Mouse (Mus musculus): ENCODE results near the gene Ldha. TPM values are rescaled to one million over a fixed set of nuclear protein-coding genes. Genes with fewer than 3 reads are reported as not detected.

The Ldha gene
- polyA plus RNA-seq, 1 experiment: 332 TPM

DNA sequence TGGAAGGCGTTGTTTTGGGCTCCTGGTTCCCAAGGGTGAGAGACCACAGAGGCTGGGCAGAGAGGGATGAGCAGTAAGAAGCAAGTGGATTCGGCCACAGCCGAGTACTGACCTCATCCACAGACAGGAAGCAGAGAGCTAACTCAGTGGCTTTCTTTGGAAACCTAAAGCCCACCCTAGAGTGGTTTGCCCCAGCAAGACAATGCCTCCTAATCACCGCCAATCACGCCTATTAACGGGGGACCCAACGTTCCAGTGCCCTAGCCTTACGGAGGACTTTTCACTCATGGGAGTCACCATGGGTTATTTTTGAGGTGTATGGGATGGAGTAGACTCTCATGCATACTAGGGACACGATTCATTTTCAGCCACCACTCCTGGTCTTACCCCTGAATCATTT, 12.1 kb downstream of the Ldha start:
- 84% methylated on average over 9 of the region's 9 CpGs for WGBS
- TF ChIP-seq CTCF (IDR thresholded peaks at IDR 0.05; ENCODE audit: control insufficient read depth, insufficient read depth, low read length) (no peak), POLR2A (IDR thresholded peaks at IDR 0.05; ENCODE audit: borderline replicate concordance, control insufficient read depth, low read depth, low read length) (no peak)
- Histone ChIP-seq H3K27ac (ENCODE audit: control insufficient read depth, insufficient read depth, low read depth, low read length, poor library complexity) (no peak overlapping the region), H3K4me1 (ENCODE audit: control insufficient read depth, insufficient read depth, low read length) (no peaks in the 10 kb centered on the region), H3K4me3 (replicated peaks; ENCODE audit: control insufficient read depth, low read depth, low read length) (no peak overlapping the region)

DNA sequence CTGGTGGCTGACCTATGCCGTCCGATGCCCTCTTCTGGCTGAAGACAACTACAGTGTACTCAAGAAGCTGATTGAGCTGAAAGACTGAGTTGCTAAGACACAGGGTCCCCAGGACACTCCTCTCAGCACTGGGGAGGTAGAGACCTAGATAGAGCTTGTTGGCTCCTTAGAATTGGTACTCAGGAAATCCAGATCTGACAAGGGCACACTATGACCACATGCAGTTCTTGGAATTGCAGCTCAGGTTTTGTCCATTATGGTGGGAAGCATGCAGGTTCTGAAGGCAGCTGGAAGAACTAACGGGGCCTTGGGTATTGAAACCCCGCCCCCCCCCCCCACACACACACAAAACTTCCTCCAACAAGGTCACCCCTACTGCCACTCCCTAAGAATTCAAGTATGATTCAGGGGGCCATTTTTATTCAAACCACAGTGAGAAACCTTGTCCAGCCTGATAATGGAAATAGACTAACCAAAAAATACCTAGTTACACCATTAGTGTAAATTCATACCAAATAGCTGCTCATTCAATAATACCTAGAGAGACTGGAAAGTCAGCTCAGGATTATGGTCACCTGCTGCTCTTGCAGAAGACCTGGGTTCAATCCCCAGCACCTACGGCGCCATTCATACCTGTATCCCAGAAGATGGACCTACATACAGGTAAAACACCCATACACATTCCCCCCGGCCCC, 14.7 kb downstream of the Ldha start:
- 77% methylated on average over 7 of the region's 7 CpGs for WGBS
- no peak overlapping the region for H3K4me3 ChIP-seq (replicated peaks; ENCODE audit: control insufficient read depth, low read depth, low read length)
- H3K27ac ChIP-seq (ENCODE audit: control insufficient read depth, insufficient read depth, low read depth, low read length, poor library complexity): no peak overlapping the region
- TF ChIP-seq POLR2A (IDR thresholded peaks at IDR 0.05; ENCODE audit: borderline replicate concordance, control insufficient read depth, low read depth, low read length) (no peak), CTCF (IDR thresholded peaks at IDR 0.05; ENCODE audit: control insufficient read depth, insufficient read depth, low read length) (no peak)
- H3K4me1 ChIP-seq (ENCODE audit: control insufficient read depth, insufficient read depth, low read length): no peaks in the 10 kb centered on the region

DNA sequence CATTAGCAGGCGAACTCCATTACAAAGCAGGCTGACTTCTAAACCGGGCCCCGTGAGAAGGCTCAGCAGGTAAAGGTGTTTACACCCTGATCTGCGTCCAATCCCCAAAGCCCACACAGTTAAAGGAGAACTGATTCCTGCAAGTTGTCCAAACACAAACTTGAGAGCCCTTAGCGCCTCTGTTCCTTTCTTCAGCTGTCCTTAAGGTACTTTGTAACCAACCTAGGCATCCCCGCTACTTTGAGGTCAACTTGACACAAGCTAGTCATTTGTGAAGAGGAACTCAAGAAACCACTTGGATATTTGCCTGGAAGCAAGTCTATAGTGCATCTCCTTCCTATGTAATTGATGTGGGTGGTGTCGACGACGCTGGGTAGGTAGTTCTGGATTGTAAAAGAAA, 16.2 kb downstream of the Ldha start:
- no peak overlapping the region for H3K27ac ChIP-seq (ENCODE audit: control insufficient read depth, insufficient read depth, low read depth, low read length, poor library complexity)
- no peak for TF ChIP-seq POLR2A (IDR thresholded peaks at IDR 0.05; ENCODE audit: borderline replicate concordance, control insufficient read depth, low read depth, low read length)
- no peak for TF ChIP-seq CTCF (IDR thresholded peaks at IDR 0.05; ENCODE audit: control insufficient read depth, insufficient read depth, low read length)
- WGBS: 59% methylated on average over 9 of the region's 9 CpGs
- no peaks in the 10 kb centered on the region for H3K4me1 ChIP-seq (ENCODE audit: control insufficient read depth, insufficient read depth, low read length)
- no peak overlapping the region for H3K4me3 ChIP-seq (replicated peaks; ENCODE audit: control insufficient read depth, low read depth, low read length)

DNA sequence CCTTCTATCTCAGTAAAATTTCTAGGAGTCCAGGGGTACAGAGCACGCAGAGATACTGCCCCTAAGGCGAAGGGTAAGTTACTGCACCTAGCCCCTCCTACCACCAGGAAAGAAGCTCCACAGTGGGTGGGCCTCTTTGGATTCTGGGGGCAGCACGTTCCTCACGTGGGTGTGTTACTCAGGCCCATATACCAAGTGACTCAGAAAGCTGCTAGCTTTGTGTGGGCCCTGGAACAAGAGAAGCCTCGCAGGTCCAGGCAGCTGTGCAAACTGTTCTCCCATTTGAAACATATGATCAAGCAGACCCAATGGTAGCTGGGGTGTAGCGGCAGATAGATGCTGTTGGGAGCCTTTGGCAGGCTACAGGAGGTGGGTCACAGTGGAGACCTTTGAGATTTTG, 17.8 kb downstream of the Ldha start:
- Histone ChIP-seq H3K27ac (ENCODE audit: control insufficient read depth, insufficient read depth, low read depth, low read length, poor library complexity) (no peak overlapping the region), H3K4me3 (replicated peaks; ENCODE audit: control insufficient read depth, low read depth, low read length) (no peak overlapping the region), H3K4me1 (ENCODE audit: control insufficient read depth, insufficient read depth, low read length) (no peaks in the 10 kb centered on the region)
- 87% methylated on average over 6 of the region's 6 CpGs for WGBS
- TF ChIP-seq POLR2A (IDR thresholded peaks at IDR 0.05; ENCODE audit: borderline replicate concordance, control insufficient read depth, low read depth, low read length) (no peak), CTCF (IDR thresholded peaks at IDR 0.05; ENCODE audit: control insufficient read depth, insufficient read depth, low read length) (no peak)

DNA sequence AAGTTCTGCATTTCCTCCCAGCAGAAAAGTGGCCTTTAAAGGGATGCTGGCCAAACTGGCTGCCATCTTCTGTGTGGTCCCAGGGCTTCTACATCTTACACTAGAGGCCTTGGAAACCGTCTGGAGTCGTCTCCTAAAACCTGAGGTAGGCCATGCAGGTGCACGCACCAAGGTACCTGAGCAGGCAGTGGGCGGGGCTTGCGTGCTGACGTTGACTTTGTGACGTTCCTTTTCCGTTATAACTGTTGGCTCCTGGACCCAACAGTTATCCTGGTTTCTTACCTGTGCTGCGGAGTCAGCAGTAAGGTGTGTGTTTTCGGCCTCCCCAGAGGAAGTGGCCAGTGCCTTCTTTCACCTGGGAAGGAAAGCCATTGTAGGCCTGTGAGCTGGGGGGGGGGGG, 19.7 kb downstream of the Ldha start, which contains the start of gene Ldhc:
Gene Ldhc, plus strand, starts transcription at position 208 of the 400 bp plus-strand sequence.
- no peaks in the 10 kb centered on the region for H3K4me1 ChIP-seq (ENCODE audit: control insufficient read depth, insufficient read depth, low read length)
- 73% methylated on average over 10 of the region's 10 CpGs for WGBS

DNA sequence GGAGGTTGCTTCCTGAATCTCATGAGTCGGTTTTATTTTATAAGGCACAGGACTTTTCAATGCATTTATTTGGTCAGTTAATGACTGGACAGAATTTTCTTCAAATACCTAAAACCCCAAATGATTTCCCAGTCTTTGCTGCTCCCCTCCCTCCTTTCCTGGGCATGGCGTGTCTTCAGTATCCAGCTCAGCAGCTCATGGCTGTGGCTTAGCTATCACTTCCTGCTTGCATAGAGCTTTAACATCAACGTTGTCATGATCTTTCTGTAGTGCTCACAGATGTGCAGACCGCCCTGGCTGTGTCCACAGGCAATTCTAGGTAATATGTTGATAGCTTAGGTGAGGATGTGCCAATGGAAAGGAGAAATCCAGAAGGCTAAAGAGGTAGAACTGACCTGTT, 30.7 kb downstream of the Ldha start:
- Histone ChIP-seq H3K4me1 (ENCODE audit: control insufficient read depth, insufficient read depth, low read length) (no peaks in the 10 kb centered on the region; the same call in 1 of the 2 replicates), H3K27ac (ENCODE audit: control insufficient read depth, insufficient read depth, low read depth, low read length, poor library complexity) (no peak overlapping the region), H3K4me3 (replicated peaks; ENCODE audit: control insufficient read depth, low read depth, low read length) (no peak overlapping the region)
- TF ChIP-seq CTCF (IDR thresholded peaks at IDR 0.05; ENCODE audit: control insufficient read depth, insufficient read depth, low read length) (no peak), POLR2A (IDR thresholded peaks at IDR 0.05; ENCODE audit: borderline replicate concordance, control insufficient read depth, low read depth, low read length) (no peak)
- WGBS: 7% methylated on average over 4 of the region's 4 CpGs

More for the DNA sequence above, 19.7 kb downstream of the Ldha start, which contains the start of gene Ldhc:
- Histone ChIP-seq H3K27ac (ENCODE audit: control insufficient read depth, insufficient read depth, low read depth, low read length, poor library complexity) (no peak within 1 kb of the TSS), H3K4me3 (replicated peaks; ENCODE audit: control insufficient read depth, low read depth, low read length) (no peak within 1 kb of the TSS)
- TF ChIP-seq CTCF (IDR thresholded peaks at IDR 0.05; ENCODE audit: control insufficient read depth, insufficient read depth, low read length): no peak

DNA sequence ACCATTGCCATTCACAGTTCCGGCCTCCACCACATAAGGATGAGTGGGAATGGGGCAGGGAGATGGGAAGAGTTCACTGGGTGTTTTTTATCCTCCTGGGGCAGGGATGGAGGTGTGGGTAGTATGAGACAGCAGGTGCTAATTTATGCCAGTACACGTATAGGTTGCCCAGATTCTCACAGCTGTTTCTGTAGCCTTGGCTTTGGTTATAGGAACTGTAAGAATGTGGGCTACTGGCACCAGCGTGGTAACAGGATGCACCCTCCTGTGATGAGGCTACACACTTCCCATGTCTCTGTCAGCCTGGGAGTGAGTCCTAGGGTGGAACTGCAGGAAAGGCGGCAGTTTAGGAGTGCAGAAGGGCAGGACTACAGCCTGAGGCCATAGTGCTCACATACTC, 35.6 kb downstream of the Ldha start:
- 44% methylated on average over 4 of the region's 4 CpGs for WGBS
- H3K27ac ChIP-seq (ENCODE audit: control insufficient read depth, insufficient read depth, low read depth, low read length, poor library complexity): no peak overlapping the region
- H3K4me3 ChIP-seq (replicated peaks; ENCODE audit: control insufficient read depth, low read depth, low read length): no peak overlapping the region
- peaks cover 1% of the 10 kb centered on the region; the same call in 1 of the 2 replicates for H3K4me1 ChIP-seq (ENCODE audit: control insufficient read depth, insufficient read depth, low read length)
- TF ChIP-seq POLR2A (IDR thresholded peaks at IDR 0.05; ENCODE audit: borderline replicate concordance, control insufficient read depth, low read depth, low read length): no peak
- no peak for TF ChIP-seq CTCF (IDR thresholded peaks at IDR 0.05; ENCODE audit: control insufficient read depth, insufficient read depth, low read length)

DNA sequence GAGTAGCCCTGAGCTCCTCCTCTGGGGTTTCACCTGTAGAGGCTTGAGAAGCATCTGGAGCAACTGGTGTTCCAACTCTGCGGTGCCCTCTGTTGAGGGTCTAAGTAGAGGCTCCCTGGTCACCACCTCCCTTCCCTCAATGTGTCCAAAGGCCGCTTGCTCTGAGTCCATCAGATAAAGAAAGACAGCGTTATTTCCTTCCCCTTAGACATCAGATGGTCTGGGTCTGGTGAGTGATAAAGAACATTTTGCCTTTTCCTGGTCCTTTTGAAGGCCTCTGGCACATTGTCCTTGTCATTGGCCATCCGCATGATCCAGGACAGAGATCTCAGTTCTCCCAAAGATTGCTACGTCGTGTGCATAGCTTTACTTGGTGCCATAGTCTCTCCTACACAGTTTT, 36.0 kb downstream of the Ldha start:
- no peak overlapping the region for H3K4me3 ChIP-seq (replicated peaks; ENCODE audit: control insufficient read depth, low read depth, low read length)
- H3K4me1 ChIP-seq (ENCODE audit: control insufficient read depth, insufficient read depth, low read length): peaks cover 1% of the 10 kb centered on the region; the same call in 1 of the 2 replicates
- 40% methylated on average over 6 of the region's 6 CpGs for WGBS
- TF ChIP-seq CTCF (IDR thresholded peaks at IDR 0.05; ENCODE audit: control insufficient read depth, insufficient read depth, low read length): no peak
- TF ChIP-seq POLR2A (IDR thresholded peaks at IDR 0.05; ENCODE audit: borderline replicate concordance, control insufficient read depth, low read depth, low read length): no peak
- H3K27ac ChIP-seq (ENCODE audit: control insufficient read depth, insufficient read depth, low read depth, low read length, poor library complexity): no peak overlapping the region

DNA sequence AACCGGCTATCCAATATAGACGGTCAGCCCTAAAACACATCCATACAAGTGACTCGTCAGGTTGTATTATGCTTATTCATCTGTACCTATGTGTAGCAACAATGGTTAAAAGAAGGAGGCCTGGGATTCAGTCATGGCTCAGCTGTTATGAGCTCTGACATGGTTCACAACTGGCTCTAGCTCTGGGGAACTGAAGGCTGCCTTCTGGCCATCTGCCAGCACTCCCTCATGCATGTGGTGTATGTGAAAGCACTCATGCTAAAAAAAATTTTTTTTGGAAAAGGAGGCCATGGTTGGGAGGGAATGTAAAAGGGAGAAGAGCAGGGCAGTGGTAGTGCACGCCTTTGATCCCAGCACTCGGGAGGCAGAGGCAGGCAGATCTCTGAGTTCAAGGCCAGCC, 38.6 kb downstream of the Ldha start:
- TF ChIP-seq CTCF (IDR thresholded peaks at IDR 0.05; ENCODE audit: control insufficient read depth, insufficient read depth, low read length) (no peak), POLR2A (IDR thresholded peaks at IDR 0.05; ENCODE audit: borderline replicate concordance, control insufficient read depth, low read depth, low read length) (no peak)
- 89% methylated on average over 5 of the region's 5 CpGs for WGBS
- Histone ChIP-seq H3K4me1 (ENCODE audit: control insufficient read depth, insufficient read depth, low read length) (peaks cover 1% of the 10 kb centered on the region; the same call in 1 of the 2 replicates), H3K4me3 (replicated peaks; ENCODE audit: control insufficient read depth, low read depth, low read length) (no peak overlapping the region), H3K27ac (ENCODE audit: control insufficient read depth, insufficient read depth, low read depth, low read length, poor library complexity) (no peak overlapping the region)

Measured in bone marrow, adult 2 months (tissue).